Mouse (Mus musculus) R1 (cell line): ENCODE results near the gene Olfr373.
"Not testable (repeated sequence)": the region's sequence is repeated elsewhere in the genome, so short reads cannot be mapped to it uniquely, and the experiment has no call there.

Experiments
- DNase-seq: peaks from one replicate; pipeline ENCODE4 v3.0.0-alpha.2; 2018; ENCODE audit warnings: low read depth, low spot score

Gene Olfr373

DNA sequence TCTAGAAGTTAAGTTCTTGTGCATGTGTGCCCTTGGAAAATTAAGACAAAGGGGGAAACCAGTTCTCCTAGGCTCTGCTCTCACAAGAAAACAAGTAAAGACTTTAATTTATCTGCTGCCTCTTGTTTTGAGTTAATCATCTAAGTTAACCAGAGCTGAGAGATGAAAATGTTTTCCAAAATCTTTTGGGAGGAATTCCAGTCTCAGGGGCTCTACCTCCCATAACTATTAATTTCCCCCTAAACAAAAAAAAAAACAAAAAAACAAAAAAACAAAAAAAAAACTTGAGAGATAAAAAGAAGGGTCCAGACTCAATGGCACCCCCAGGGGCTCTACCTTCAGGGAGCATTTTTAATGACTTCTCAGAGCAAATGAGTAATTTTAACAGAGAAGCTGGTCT, at the start of gene Olfr373:
Gene Olfr373, plus strand, starts transcription at position 301 of the 400 bp plus-strand sequence.
- DNase-seq = not testable (repeated sequence)

- not testable (repeated sequence) for DNase-seq
Observed at GRCm38 (mm10) chr8:72040918-72041317, 42.1 kb upstream of the Olfr373 start, which contains the start of gene Olfr372. TSS of gene Olfr372 (plus strand) at chr8:72041218.

GRCm38 (mm10) chr8:72042493-72042892, 40.5 kb upstream of the Olfr373 start:
- no peak for DNase-seq

- DNase-seq = not testable (repeated sequence)
Observed at GRCm38 (mm10) chr8:72054633-72055032, 28.3 kb upstream of the Olfr373 start.

DNA sequence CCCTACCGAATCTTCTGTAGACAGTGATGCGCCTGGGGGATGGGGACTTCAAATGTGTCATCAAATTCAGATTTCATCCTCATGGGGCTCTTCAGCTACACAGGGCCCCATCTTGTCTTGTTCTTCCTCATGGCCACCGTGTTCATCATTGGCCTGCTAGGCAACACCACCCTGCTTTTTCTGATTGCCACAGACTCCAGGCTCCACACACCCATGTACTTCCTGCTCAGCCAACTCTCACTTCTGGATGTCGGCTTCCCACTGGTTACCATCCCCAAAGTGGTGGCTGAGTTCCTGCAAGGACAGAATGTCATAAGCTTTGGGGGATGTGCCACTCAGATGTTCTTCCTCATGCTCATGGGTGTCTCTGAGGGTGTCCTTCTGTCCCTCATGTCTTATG, 25.3 kb upstream of the Olfr373 start:
- DNase-seq = not testable (repeated sequence)

DNA sequence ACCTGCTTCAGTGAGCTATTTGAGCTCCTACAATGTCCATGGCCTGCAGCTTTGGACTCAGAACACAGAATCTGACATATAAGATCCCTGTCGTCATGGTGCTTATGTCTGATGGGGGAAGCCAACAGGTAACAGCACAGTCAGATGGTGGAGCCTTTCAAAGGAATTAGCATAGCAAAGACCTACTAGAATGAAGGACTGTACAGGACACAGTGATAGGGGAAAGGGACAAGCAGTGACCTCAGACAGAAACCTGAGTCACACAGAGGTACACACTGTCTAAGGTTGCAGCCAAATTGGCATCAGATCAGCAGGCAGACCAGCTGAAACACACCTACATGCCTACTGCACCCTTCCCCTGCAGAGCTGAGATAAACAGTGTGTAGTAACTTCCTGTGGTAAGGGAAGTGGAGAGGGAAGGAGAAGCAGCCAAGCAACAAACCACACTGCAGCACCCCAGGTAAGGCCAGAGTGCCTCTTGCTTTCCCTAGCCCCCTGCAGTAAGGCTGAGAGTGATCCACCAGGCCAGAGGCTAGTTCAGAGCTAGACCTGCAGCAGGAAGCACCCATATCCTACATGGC, 16.1 kb upstream of the Olfr373 start:
- DNase-seq = not testable (repeated sequence)

GRCm38 (mm10) chr8:72084744-72085143, 1.8 kb downstream of the Olfr373 start:
- no peak for DNase-seq

- DNase-seq = peak; percentile 55
Observed at GRCm38 (mm10) chr8:72087611-72088010, 4.6 kb downstream of the Olfr373 start.

DNA sequence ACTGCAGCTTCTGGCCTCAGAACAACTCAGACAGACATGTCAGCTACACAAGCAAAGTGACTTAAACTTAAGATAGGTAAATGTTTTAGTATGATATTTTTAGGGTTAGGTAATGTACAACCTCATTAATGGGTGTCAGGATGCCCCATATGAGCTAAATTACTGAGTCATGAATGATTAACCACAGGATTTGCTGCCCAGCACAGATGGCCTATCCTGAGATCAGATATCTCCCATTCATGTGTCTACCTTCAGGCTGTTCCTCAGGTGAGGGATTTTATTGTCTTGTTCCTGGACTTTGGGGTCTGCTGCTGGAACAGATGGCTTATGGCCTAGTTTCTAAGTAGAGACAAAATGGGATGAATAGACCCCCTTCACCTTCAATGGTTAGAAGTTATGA, 13.7 kb downstream of the Olfr373 start:
- not testable (repeated sequence) for DNase-seq

DNA sequence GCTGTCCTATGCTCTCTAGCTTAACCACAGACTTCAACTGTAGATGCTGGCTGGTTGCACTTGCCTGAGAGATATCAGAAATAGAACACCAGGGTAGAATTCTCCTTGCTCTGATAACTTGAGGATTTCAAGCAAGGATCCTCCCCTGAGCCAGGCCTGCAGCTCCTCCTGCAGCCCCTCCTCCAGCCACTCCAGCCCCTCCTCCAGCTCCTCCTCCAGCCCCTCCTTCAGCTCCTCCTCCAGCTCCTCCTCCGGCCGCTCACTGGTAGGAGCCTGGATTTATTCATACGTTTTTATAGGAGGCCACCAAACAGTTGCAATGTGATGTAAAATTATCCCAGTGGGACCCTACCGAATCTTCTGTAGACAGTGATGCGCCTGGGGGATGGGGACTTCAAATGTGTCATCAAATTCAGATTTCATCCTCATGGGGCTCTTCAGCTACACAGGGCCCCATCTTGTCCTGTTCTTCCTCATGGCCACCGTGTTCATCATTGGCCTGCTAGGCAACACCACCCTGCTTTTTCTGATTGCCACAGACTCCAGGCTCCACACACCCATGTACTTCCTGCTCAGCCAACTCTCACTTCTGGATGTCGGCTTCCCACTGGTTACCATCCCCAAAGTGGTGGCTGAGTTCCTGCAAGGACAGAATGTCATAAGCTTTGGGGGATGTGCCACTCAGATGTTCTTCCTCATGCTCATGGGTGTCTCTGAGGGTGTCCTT, 16.6 kb downstream of the Olfr373 start:
- DNase-seq = peak; percentile 81

- DNase-seq = peak; percentile 32
Observed at GRCm38 (mm10) chr8:72105165-72105564, 22.2 kb downstream of the Olfr373 start.

DNA sequence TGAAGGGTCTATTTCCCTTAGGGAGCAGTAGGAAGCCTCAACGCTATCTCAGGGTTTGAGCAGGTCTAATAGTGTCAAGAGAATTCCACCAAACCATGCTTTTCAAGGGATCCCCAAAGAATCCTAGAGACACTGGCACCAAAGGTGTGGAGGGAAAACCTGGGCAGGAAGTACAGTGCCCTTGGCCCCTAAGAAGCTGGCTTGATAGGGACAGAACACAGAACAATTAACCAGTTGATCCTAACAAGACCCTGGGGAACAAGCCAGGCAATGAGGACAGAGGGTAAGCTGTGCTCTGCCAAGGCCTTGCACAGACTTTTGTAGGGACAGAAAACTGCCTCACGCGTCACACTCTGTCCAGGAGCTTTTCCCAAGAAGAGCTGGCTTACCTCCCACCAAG, 23.8 kb downstream of the Olfr373 start, which contains the start of gene Olfr374:
Gene Olfr374, plus strand, starts transcription at position 301 of the 400 bp plus-strand sequence.
- DNase-seq = no peak

- no peak for DNase-seq
Observed at GRCm38 (mm10) chr8:72110876-72111275, 27.9 kb downstream of the Olfr373 start.

GRCm38 (mm10) chr8:72112486-72112885, 29.5 kb downstream of the Olfr373 start:
- DNase-seq = peak; percentile 75

DNA sequence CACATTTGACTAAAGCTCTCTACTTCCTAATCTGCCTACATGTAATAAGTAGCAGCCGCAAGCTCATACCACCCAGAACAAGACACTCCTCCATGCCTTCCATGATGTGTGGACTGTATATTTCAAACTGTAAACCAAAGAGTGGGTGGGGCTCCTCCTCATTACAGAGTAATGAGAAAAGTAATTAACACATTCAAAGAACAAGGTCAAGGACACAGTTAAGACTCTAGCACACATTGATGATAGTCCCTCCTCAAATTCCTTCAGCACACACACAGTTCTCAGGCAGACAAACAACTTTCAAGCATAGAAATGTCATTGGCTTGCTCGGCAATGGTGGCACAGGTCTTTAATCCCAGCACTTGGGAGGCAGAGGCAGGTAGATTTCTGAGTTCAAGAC, 32.2 kb downstream of the Olfr373 start:
- DNase-seq = peak; percentile 62

GRCm38 (mm10) chr8:72118616-72119015, 35.6 kb downstream of the Olfr373 start:
- DNase-seq = no peak

- not testable (repeated sequence) for DNase-seq
Observed at GRCm38 (mm10) chr8:72121486-72121885, 38.5 kb downstream of the Olfr373 start.

- DNase-seq = no peak
Observed at GRCm38 (mm10) chr8:72121997-72122396, 39.0 kb downstream of the Olfr373 start.

- no peak for DNase-seq
Observed at GRCm38 (mm10) chr8:72127834-72128233, 44.9 kb downstream of the Olfr373 start.

DNA sequence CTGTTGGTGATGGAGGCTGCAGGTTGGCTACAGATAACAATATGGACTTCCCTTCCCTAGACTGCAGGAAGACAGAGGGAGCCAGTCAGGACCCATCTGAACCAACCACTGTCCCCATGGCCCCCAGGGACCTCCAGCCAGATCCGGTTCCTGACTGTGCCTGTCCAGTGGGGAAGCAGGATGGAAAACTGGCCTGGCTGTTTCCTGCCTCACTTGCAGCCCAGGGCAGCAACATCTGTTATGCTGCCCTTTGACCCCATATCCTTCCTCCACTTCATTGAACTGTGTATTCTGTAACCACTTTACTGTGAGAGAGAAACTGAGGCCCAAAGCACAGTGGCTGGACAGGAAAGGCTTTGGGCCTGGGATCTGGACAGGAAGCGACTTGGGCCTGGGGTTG, 48.3 kb downstream of the Olfr373 start:
- DNase-seq = no peak

DNA sequence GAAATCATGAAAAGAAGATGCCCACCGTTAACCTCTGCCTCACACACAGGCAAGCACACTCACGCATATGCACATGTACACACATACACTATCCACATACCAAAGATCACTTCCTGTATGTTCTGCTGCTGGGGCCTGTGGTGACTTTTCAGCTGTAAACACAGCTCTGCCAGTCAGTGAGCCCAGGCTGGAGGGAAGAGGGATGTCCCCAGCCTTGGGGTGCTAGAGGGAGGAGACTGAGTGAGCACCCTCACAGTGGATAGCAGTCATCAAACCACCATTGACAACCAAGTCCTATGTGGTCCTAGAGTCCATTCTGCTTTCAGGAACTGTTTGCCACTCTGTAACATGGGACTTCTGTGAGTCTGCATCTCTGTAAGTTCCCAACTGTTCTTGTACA, 48.9 kb downstream of the Olfr373 start:
- no peak for DNase-seq

GRCm38 (mm10) chr8:72132417-72132816, 49.4 kb downstream of the Olfr373 start:
- DNase-seq = no peak

- no peak for DNase-seq
Observed at GRCm38 (mm10) chr8:72132891-72133290, 49.9 kb downstream of the Olfr373 start.
